Mouse (Mus musculus): ENCODE measurements around the gene Clec4e.

- TF ChIP-seq CTCF (IDR thresholded peaks at IDR 0.05; ENCODE audit: low read depth, low read length) (no peak), POLR2A (IDR thresholded peaks at IDR 0.05; ENCODE audit: insufficient read depth, low read length) (no peak), EP300 (IDR thresholded peaks at IDR 0.05; ENCODE audit: insufficient read depth, low read depth, low read length) (no peak)
Measured at GRCm38 (mm10) chr6:123286311-123286710, 3.4 kb downstream of the Clec4e start.

Data from ES-Bruce4 (cell line).